Mouse (Mus musculus): ENCODE measurements at regions not wholly inside any gene's neighbourhood (a gene's known extent, or its start where the extent isn't known, plus 50 kb on each side); places are given as distances from the start of the nearest gene placed in this dataset.

DNA sequence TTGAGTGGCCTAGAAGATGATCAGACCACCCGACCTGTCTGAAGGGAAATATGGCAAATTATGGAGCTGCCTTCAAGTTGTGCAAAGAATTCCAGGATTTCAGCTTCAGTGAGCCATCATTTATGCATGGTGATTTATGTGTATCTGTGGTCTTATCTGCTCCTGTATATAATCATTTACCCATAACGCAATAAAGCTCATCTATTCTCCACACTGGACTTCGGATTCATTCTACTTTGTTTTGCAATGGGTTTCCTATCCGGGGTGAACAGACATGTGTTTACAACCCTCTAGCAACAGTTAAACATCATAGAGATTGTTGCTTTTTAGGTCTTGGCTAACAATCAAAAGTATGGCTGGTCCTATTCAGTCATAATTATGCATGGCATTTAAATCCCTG, 145.1 kb downstream of the Pcdh10 start:
- Histone ChIP-seq H3K4me2 (ENCODE audit: low read length) (no peak overlapping the region), H3K27ac (replicated peaks in 1 of 2; ENCODE audit: control insufficient read depth in 1 of 2, insufficient read depth in 1 of 2, low read depth in 2 of 2, low read length in 2 of 2) (no peak overlapping the region), H3K9me3 (ENCODE audit: control insufficient read depth, low read length) (no peaks in the 10 kb centered on the region), H3K27me3 (ENCODE audit: control insufficient read depth, insufficient read depth, low read length) (no peaks in the 10 kb centered on the region), H3K4me3 (ENCODE audit: control insufficient read depth in 1 of 2, insufficient read depth in 1 of 2, low read depth in 1 of 2, low read length in 2 of 2) (no peak overlapping the region), H3K4me1 (ENCODE audit: control insufficient read depth in 2 of 2, insufficient read depth in 2 of 2, low read length in 2 of 2) (no peaks in the 10 kb centered on the region), H3K36me3 (ENCODE audit: control insufficient read depth, insufficient read depth, low read length) (no peaks in the 10 kb centered on the region), H3K9ac (ENCODE audit: low read length) (no peak overlapping the region)
- no peak for ATAC-seq (ENCODE audit: insufficient number of reproducible peaks, insufficient read depth, low FRiP score, low read depth)
- 74% methylated on average over 4 of the region's 4 CpGs for WGBS

DNA sequence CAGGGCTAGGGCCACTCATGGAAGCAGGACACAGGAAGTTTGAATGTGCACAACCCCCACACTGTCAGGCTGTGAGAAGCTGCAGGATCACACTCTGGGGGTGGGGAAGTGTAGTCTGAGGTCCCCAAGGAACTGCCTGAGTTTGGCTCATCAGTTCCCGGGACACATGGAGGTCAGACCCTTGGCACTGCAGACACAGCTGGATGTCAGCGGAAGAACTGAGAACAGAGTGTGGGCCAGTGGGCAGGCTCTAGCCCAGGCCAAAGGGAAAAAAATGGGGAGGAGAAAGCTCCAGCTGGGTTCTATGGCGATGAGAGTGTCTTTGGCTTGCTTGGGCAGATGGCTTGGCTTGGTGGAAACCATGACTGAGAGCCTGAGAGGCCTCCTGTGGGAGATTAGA, 168.9 kb downstream of the Pcdh10 start:
- Histone ChIP-seq H3K9me3 (ENCODE audit: control insufficient read depth, low read length) (no peaks in the 10 kb centered on the region), H3K4me2 (ENCODE audit: low read length) (no peak overlapping the region), H3K9ac (ENCODE audit: low read length) (no peak overlapping the region), H3K36me3 (ENCODE audit: control insufficient read depth, insufficient read depth, low read length) (no peaks in the 10 kb centered on the region), H3K27me3 (ENCODE audit: control insufficient read depth, insufficient read depth, low read length) (no peaks in the 10 kb centered on the region), H3K27ac (replicated peaks in 1 of 2; ENCODE audit: control insufficient read depth in 1 of 2, insufficient read depth in 1 of 2, low read depth in 2 of 2, low read length in 2 of 2) (no peak overlapping the region), H3K4me1 (ENCODE audit: control insufficient read depth in 2 of 2, insufficient read depth in 2 of 2, low read length in 2 of 2) (no peaks in the 10 kb centered on the region), H3K4me3 (ENCODE audit: control insufficient read depth in 1 of 2, insufficient read depth in 1 of 2, low read depth in 1 of 2, low read length in 2 of 2) (no peak overlapping the region)
- WGBS, result 69% methylated on average over 3 of the region's 3 CpGs
- no peak for ATAC-seq (ENCODE audit: insufficient number of reproducible peaks, insufficient read depth, low FRiP score, low read depth)

DNA sequence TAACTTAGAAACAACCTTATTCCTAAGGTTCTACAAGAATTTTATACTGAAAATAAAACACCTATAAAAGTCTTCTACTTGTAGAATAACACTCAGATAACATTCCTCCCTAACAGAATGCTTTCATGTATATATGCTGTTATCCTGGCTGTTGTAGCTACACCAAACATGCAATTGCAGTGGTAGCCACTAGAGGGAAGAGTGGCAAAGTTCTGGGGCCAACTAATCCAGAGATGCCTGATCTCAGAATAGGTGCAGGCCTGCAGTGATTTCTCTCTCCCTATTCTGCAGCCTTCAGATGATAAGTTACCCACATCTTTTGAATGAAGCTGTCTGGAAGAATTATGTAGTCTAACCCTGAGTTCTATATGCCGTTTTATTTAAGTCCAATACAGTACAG, 177.5 kb downstream of the Pcdh10 start:
- Histone ChIP-seq H3K4me3 (ENCODE audit: control insufficient read depth in 1 of 2, insufficient read depth in 1 of 2, low read depth in 1 of 2, low read length in 2 of 2) (no peak overlapping the region), H3K9ac (ENCODE audit: low read length) (no peak overlapping the region), H3K9me3 (ENCODE audit: control insufficient read depth, low read length) (no peaks in the 10 kb centered on the region), H3K27me3 (ENCODE audit: control insufficient read depth, insufficient read depth, low read length) (no peaks in the 10 kb centered on the region), H3K4me1 (ENCODE audit: control insufficient read depth in 2 of 2, insufficient read depth in 2 of 2, low read length in 2 of 2) (no peaks in the 10 kb centered on the region), H3K36me3 (ENCODE audit: control insufficient read depth, insufficient read depth, low read length) (no peaks in the 10 kb centered on the region), H3K27ac (replicated peaks in 1 of 2; ENCODE audit: control insufficient read depth in 1 of 2, insufficient read depth in 1 of 2, low read depth in 2 of 2, low read length in 2 of 2) (no peak overlapping the region), H3K4me2 (ENCODE audit: low read length) (no peak overlapping the region)
- 24% methylated on average over 1 of the region's 1 CpGs for WGBS
- ATAC-seq (ENCODE audit: insufficient number of reproducible peaks, insufficient read depth, low FRiP score, low read depth), result no peak

DNA sequence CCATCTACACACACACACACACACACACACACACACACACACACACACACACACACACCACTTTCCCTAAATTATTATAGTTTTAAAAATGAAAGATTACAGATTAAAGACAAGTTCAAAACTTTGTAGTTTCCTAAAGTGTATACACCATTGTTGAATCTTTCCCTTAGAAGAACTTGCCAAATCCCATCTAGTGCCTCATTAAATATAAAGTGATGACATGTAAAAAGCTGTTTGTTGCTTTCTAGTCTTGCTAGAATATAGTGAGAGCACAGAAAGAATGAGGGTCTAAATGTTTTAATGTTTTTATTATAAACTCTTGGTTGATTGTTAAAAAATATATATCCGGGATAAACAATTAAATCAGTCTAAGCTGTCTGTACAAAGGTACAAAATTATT, 194.8 kb downstream of the Pcdh10 start:
- Histone ChIP-seq H3K4me1 (ENCODE audit: control insufficient read depth in 2 of 2, insufficient read depth in 2 of 2, low read length in 2 of 2) (no peaks in the 10 kb centered on the region), H3K9me3 (ENCODE audit: control insufficient read depth, low read length) (no peaks in the 10 kb centered on the region), H3K36me3 (ENCODE audit: control insufficient read depth, insufficient read depth, low read length) (no peaks in the 10 kb centered on the region), H3K4me2 (ENCODE audit: low read length) (no peak overlapping the region), H3K4me3 (ENCODE audit: control insufficient read depth in 1 of 2, insufficient read depth in 1 of 2, low read depth in 1 of 2, low read length in 2 of 2) (no peak overlapping the region), H3K27me3 (ENCODE audit: control insufficient read depth, insufficient read depth, low read length) (no peaks in the 10 kb centered on the region), H3K27ac (replicated peaks in 1 of 2; ENCODE audit: control insufficient read depth in 1 of 2, insufficient read depth in 1 of 2, low read depth in 2 of 2, low read length in 2 of 2) (no peak overlapping the region), H3K9ac (ENCODE audit: low read length) (no peak overlapping the region)
- no peak for ATAC-seq (ENCODE audit: insufficient number of reproducible peaks, insufficient read depth, low FRiP score, low read depth)
- 84% methylated on average over 1 of the region's 1 CpGs for WGBS

DNA sequence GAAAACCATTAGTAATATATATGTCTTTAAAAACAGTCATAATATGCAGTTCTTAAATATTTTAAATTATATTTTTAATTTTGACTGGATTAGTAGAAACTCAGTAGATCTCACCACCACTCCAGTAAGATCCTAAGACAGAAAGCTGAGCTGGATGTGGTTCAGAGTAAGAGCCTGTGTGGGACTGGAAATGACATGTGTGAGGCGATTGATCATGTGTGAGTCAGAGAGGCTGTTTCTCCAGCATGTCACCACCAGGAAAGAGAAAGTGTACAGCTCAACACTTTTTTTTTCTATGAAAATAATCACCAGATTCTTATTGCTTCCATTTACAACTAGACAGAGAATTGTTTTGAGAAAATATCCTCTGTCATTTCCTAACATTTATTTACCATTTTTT, 198.8 kb downstream of the Pcdh10 start:
- H3K4me1 ChIP-seq (ENCODE audit: control insufficient read depth in 2 of 2, insufficient read depth in 2 of 2, low read length in 2 of 2), result no peaks in the 10 kb centered on the region
- WGBS, result 75% methylated on average over 1 of the region's 1 CpGs
- no peak overlapping the region for H3K4me2 ChIP-seq (ENCODE audit: low read length)
- no peaks in the 10 kb centered on the region for H3K27me3 ChIP-seq (ENCODE audit: control insufficient read depth, insufficient read depth, low read length)
- no peak overlapping the region for H3K4me3 ChIP-seq (ENCODE audit: control insufficient read depth in 1 of 2, insufficient read depth in 1 of 2, low read depth in 1 of 2, low read length in 2 of 2)
- H3K9ac ChIP-seq (ENCODE audit: low read length), result no peak overlapping the region
- H3K27ac ChIP-seq (replicated peaks in 1 of 2; ENCODE audit: control insufficient read depth in 1 of 2, insufficient read depth in 1 of 2, low read depth in 2 of 2, low read length in 2 of 2), result no peak overlapping the region
- H3K36me3 ChIP-seq (ENCODE audit: control insufficient read depth, insufficient read depth, low read length), result no peaks in the 10 kb centered on the region
- no peak for ATAC-seq (ENCODE audit: insufficient number of reproducible peaks, insufficient read depth, low FRiP score, low read depth)
- H3K9me3 ChIP-seq (ENCODE audit: control insufficient read depth, low read length), result no peaks in the 10 kb centered on the region

DNA sequence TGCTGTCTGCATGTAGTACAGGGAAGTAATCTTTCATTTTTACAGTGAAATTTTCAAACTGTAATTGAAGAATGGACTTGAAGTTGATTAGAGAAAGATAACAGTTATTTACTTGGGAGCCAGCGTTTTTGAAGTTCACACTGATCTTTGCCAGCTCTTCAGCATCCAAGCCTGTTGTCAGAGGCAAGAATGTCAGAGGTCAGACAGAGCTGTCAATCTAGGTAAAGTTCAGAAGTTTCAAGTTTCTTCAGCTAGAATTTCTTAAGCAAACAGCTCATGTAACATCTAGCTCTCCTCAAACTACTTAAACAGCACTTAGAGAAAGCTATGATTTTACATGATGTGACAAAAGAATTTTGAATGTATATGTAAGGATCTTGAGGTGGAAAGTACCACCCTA, 215.4 kb downstream of the Pcdh10 start:
- no peak for ATAC-seq (ENCODE audit: insufficient number of reproducible peaks, insufficient read depth, low FRiP score, low read depth)
- H3K27ac ChIP-seq (replicated peaks in 1 of 2; ENCODE audit: control insufficient read depth in 1 of 2, insufficient read depth in 1 of 2, low read depth in 2 of 2, low read length in 2 of 2), result no peak overlapping the region
- WGBS, result 27% methylated on average over 1 of the region's 1 CpGs
- no peaks in the 10 kb centered on the region for H3K4me1 ChIP-seq (ENCODE audit: control insufficient read depth in 2 of 2, insufficient read depth in 2 of 2, low read length in 2 of 2)
- H3K9me3 ChIP-seq (ENCODE audit: control insufficient read depth, low read length), result no peaks in the 10 kb centered on the region
- no peak overlapping the region for H3K9ac ChIP-seq (ENCODE audit: low read length)
- no peaks in the 10 kb centered on the region for H3K27me3 ChIP-seq (ENCODE audit: control insufficient read depth, insufficient read depth, low read length)
- no peaks in the 10 kb centered on the region for H3K36me3 ChIP-seq (ENCODE audit: control insufficient read depth, insufficient read depth, low read length)
- no peak overlapping the region for H3K4me3 ChIP-seq (ENCODE audit: control insufficient read depth in 1 of 2, insufficient read depth in 1 of 2, low read depth in 1 of 2, low read length in 2 of 2)
- no peak overlapping the region for H3K4me2 ChIP-seq (ENCODE audit: low read length)

DNA sequence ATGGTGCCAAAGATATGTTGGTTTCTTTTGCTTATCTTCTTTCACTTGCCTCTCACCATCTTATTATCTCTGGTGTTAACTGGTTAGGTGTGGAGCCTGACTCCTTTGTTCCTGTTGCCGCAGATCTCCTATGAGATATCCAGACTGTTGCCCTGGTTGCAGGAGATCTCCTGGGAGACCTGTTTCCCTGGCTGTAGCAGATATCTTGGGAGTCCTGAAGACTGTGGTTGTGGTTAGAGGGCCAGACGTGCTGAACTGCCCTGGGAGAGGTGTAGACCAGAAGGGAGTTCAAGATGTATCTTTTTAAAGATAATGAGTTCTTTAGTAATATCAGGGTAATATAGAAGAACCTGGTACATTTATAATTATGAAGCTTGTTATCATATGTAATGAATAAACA, 224.1 kb downstream of the Pcdh10 start:
- Histone ChIP-seq H3K27me3 (ENCODE audit: control insufficient read depth, insufficient read depth, low read length) (no peaks in the 10 kb centered on the region), H3K9me3 (ENCODE audit: control insufficient read depth, low read length) (no peaks in the 10 kb centered on the region), H3K4me2 (ENCODE audit: low read length) (no peak overlapping the region), H3K4me3 (ENCODE audit: control insufficient read depth in 1 of 2, insufficient read depth in 1 of 2, low read depth in 1 of 2, low read length in 2 of 2) (no peak overlapping the region), H3K36me3 (ENCODE audit: control insufficient read depth, insufficient read depth, low read length) (no peaks in the 10 kb centered on the region), H3K4me1 (ENCODE audit: control insufficient read depth in 2 of 2, insufficient read depth in 2 of 2, low read length in 2 of 2) (no peaks in the 10 kb centered on the region), H3K9ac (ENCODE audit: low read length) (no peak overlapping the region), H3K27ac (replicated peaks in 1 of 2; ENCODE audit: control insufficient read depth in 1 of 2, insufficient read depth in 1 of 2, low read depth in 2 of 2, low read length in 2 of 2) (no peak overlapping the region)
- no peak for ATAC-seq (ENCODE audit: insufficient number of reproducible peaks, insufficient read depth, low FRiP score, low read depth)
- WGBS, result 56% methylated on average over 2 of the region's 2 CpGs

DNA sequence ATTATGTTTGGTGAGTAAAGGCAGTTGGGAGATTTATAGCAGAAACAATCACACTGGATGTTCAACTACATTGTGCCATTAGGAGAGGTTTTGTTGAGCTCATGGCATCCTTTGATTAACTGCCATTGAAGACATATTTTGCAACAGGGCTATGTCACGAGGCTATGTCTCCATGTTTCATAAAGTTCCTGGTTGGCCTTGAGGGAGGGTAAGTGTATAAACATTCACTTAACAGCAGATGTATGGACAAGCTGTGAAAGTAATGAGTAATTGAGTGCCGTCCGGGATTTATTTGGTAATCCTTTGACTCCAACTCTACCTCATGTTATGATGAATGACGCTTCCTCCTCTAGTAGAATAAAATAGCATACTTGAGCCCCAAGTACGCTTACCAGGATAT, 225.0 kb downstream of the Pcdh10 start:
- Histone ChIP-seq H3K27me3 (ENCODE audit: control insufficient read depth, insufficient read depth, low read length) (no peaks in the 10 kb centered on the region), H3K4me2 (ENCODE audit: low read length) (no peak overlapping the region), H3K9ac (ENCODE audit: low read length) (no peak overlapping the region), H3K36me3 (ENCODE audit: control insufficient read depth, insufficient read depth, low read length) (no peaks in the 10 kb centered on the region), H3K9me3 (ENCODE audit: control insufficient read depth, low read length) (no peaks in the 10 kb centered on the region), H3K4me3 (ENCODE audit: control insufficient read depth in 1 of 2, insufficient read depth in 1 of 2, low read depth in 1 of 2, low read length in 2 of 2) (no peak overlapping the region), H3K27ac (replicated peaks in 1 of 2; ENCODE audit: control insufficient read depth in 1 of 2, insufficient read depth in 1 of 2, low read depth in 2 of 2, low read length in 2 of 2) (no peak overlapping the region), H3K4me1 (ENCODE audit: control insufficient read depth in 2 of 2, insufficient read depth in 2 of 2, low read length in 2 of 2) (no peaks in the 10 kb centered on the region)
- WGBS, result 79% methylated on average over 5 of the region's 5 CpGs
- no peak for ATAC-seq (ENCODE audit: insufficient number of reproducible peaks, insufficient read depth, low FRiP score, low read depth)

Data from heart, embryonic 14.5 days (tissue).